Mouse (Mus musculus): Measurements from ENCODE around the gene Zyg11b. TPM values are rescaled to one million over a fixed set of nuclear protein-coding genes. Genes with fewer than 3 reads are reported as not detected.

Zyg11b gene
- polyA plus RNA-seq, 1 experiment from 2014 or later = 4.3 TPM

GRCm38 (mm10) chr4:108336765-108337164 lies 35.9 kb upstream of the Zyg11b start:
- no peak for TF ChIP-seq CTCF (IDR thresholded peaks at IDR 0.05; ENCODE audit: low read depth)
- TF ChIP-seq EP300 (optimal IDR thresholded peaks at IDR 0.05) = no peak
- no peaks in the 10 kb centered on the region; the same call in 1 of the 2 replicates for H3K36me3 ChIP-seq (ENCODE audit: control insufficient read depth, insufficient read depth, low read length)
- no peak for ATAC-seq (ENCODE audit: low FRiP score, low TSS enrichment)
- no peak overlapping the region for H3K4me3 ChIP-seq (ENCODE audit: low read depth, low read length)
- H3K27ac ChIP-seq (replicated peaks) = no peak overlapping the region
- H3K4me1 ChIP-seq (replicated peaks; ENCODE audit: control insufficient read depth, insufficient read depth) = no peaks in the 10 kb centered on the region
- WGBS = 67% methylated on average over 2 of the region's 2 CpGs
- no peak overlapping the region for H3K4me2 ChIP-seq (replicated peaks; ENCODE audit: low read depth)
- DNase-seq (ENCODE audit: low spot score) = no peak
- no peak overlapping the region for H3K9ac ChIP-seq (ENCODE audit: low read length)
- H3K9me3 ChIP-seq (ENCODE audit: control insufficient read depth, low read length) = no peaks in the 10 kb centered on the region
- H3K27me3 ChIP-seq (ENCODE audit: control insufficient read depth, insufficient read depth, low read length) = no peaks in the 10 kb centered on the region

DNA sequence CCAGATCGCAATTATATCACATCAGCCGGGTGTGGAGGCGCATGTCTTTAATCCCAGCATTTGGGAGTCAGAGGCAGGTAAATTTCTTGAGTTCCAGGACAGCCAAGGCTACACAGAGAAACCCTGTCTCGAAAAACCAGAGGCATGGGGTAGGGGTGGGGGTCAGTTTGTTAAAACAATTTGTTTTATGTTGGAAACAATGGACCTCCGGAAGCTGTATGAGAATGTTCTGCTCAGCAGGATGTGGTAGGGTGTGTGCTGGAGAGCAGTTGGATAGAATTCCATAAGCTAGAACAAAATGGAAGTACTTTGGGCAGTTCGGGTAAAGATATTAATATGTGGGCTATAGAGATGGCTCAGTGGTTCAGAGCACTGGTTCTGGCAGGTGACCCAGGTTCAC lies 34.5 kb upstream of the Zyg11b start:
- 85% methylated on average over 6 of the region's 6 CpGs for WGBS
- H3K4me2 ChIP-seq (replicated peaks; ENCODE audit: low read depth) = no peak overlapping the region
- no peaks in the 10 kb centered on the region for H3K27me3 ChIP-seq (ENCODE audit: control insufficient read depth, insufficient read depth, low read length)
- H3K36me3 ChIP-seq (ENCODE audit: control insufficient read depth, insufficient read depth, low read length) = no peaks in the 10 kb centered on the region; the same call in 1 of the 2 replicates
- no peak overlapping the region for H3K4me3 ChIP-seq (ENCODE audit: low read depth, low read length)
- TF ChIP-seq EP300 (optimal IDR thresholded peaks at IDR 0.05) = no peak
- no peak for TF ChIP-seq CTCF (IDR thresholded peaks at IDR 0.05; ENCODE audit: low read depth)
- no peak for DNase-seq (ENCODE audit: low spot score)
- no peaks in the 10 kb centered on the region for H3K9me3 ChIP-seq (ENCODE audit: control insufficient read depth, low read length)
- ATAC-seq (ENCODE audit: low FRiP score, low TSS enrichment) = no peak
- no peak overlapping the region for H3K27ac ChIP-seq (replicated peaks)
- no peak overlapping the region for H3K9ac ChIP-seq (ENCODE audit: low read length)
- H3K4me1 ChIP-seq (replicated peaks; ENCODE audit: control insufficient read depth, insufficient read depth) = no peaks in the 10 kb centered on the region

DNA sequence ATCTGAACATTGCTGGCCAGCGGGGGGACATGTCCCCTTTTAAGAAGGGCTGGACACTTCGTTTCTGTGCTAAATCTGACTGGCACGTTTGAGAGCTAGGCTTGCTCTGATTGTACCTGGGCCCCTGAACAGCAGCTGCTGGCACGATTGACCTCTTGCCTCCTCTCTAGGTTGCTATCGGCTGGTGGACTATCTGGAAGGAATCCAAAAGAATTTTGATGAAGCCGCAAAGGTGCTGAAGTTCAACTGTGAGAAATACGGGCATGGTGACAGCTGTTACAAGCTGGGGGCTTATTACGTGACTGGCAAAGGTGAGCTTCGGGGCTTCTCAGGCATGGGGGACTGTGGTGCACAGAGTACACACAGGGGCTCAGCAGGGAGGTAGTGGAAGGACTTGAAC lies 31.1 kb upstream of the Zyg11b start:
- 72% methylated on average over 9 of the region's 9 CpGs for WGBS

DNA sequence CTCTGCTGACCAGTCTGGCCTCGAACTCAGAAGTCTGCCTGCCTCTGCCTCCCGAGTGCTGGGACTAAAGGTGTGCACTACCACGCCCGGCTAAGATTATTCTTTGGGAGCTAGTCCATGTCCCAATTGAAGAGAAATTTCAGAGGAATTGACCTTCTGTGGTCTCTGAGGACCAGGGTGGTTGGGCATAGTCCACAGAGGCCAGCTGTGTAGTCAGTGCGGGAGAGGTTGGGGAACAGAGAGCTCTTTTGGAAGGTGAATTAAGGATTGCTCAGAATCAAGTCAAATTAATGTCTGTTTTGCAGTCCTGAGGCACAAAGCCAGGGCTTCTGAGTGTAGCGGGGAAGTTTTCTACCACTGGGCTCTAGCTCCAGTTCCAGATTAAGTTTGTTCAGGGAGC lies 28.9 kb upstream of the Zyg11b start:
- Histone ChIP-seq H3K27ac (replicated peaks) (no peak overlapping the region), H3K36me3 (ENCODE audit: control insufficient read depth, insufficient read depth, low read length) (no peaks in the 10 kb centered on the region), H3K4me1 (replicated peaks; ENCODE audit: control insufficient read depth, insufficient read depth) (0 out of 2 replicates have a peak, but pooled peaks cover 2% of the 10 kb centered on the region), H3K4me3 (ENCODE audit: low read depth, low read length) (no peak overlapping the region), H3K9ac (ENCODE audit: low read length) (no peak overlapping the region), H3K4me2 (replicated peaks; ENCODE audit: low read depth) (no peak overlapping the region), H3K27me3 (ENCODE audit: control insufficient read depth, insufficient read depth, low read length) (no peaks in the 10 kb centered on the region), H3K9me3 (ENCODE audit: control insufficient read depth, low read length) (no peaks in the 10 kb centered on the region)
- TF ChIP-seq EP300 (optimal IDR thresholded peaks at IDR 0.05) (no peak), CTCF (IDR thresholded peaks at IDR 0.05; ENCODE audit: low read depth) (no peak)
- WGBS = 91% methylated on average over 6 of the region's 6 CpGs
- ATAC-seq (ENCODE audit: low FRiP score, low TSS enrichment) = no peak
- no peak for DNase-seq (ENCODE audit: low spot score)

More for the DNA sequence above, 31.1 kb upstream of the Zyg11b start:
- ATAC-seq (ENCODE audit: low FRiP score, low TSS enrichment) = no peak
- TF ChIP-seq CTCF (IDR thresholded peaks at IDR 0.05; ENCODE audit: low read depth) = no peak
- TF ChIP-seq EP300 (optimal IDR thresholded peaks at IDR 0.05) = no peak
- H3K4me2 ChIP-seq (replicated peaks; ENCODE audit: low read depth) = no peak overlapping the region
- H3K27me3 ChIP-seq (ENCODE audit: control insufficient read depth, insufficient read depth, low read length) = no peaks in the 10 kb centered on the region
- no peak for DNase-seq (ENCODE audit: low spot score)
- 0 out of 2 replicates have a peak overlapping the region, but pooled peaks have one; percentile 24 for H3K27ac ChIP-seq (replicated peaks)
- H3K4me1 ChIP-seq (replicated peaks; ENCODE audit: control insufficient read depth, insufficient read depth) = 0 out of 2 replicates have a peak, but pooled peaks cover 1% of the 10 kb centered on the region
- no peaks in the 10 kb centered on the region for H3K36me3 ChIP-seq (ENCODE audit: control insufficient read depth, insufficient read depth, low read length)
- H3K9me3 ChIP-seq (ENCODE audit: control insufficient read depth, low read length) = no peaks in the 10 kb centered on the region
- no peak overlapping the region for H3K4me3 ChIP-seq (ENCODE audit: low read depth, low read length)
- no peak overlapping the region for H3K9ac ChIP-seq (ENCODE audit: low read length)

DNA sequence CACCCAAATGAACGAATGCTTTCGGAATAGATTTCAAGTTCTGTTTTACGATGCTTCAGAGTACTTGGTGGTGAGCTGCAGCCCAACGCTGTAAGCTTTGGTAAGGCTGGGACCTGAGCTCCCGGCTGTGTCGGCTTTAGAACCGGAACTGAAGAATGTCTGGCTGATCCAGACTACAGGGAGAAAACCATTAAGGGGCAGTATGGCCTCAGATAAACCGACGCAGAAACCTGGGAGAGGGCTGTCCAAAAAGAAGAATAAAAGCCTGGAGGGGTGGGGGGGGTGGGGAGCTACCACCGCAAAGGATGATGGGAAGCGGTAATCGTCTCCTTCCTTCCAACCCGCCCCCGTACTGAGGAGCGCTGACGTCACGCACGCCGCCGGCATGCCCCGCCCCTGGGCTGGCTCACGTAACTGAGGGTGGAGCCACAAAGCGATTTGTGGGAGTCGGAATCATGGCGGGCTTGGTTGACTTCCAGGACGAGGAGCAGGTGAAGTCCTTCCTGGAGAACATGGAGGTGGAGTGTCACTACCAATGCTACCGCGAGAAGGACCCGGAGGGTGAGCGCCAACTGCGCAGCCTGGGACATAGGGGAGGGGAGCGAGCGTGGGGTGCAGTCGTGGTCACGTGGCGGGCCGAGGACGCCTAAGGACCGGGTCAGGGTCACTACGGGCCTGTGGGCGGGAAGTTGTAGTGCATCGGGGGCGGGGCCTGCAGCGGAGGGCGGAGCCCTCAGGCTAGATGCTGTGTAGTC lies 27.0 kb upstream of the Zyg11b start, which contains the start of gene Coa7:
Gene Coa7, plus strand, starts transcription at position 411 of the 755 bp plus-strand sequence.
- Histone ChIP-seq H3K27me3 (ENCODE audit: control insufficient read depth, insufficient read depth, low read length) (no peaks in the 10 kb centered on the region), H3K9ac (ENCODE audit: low read length) (peak within 1 kb of the TSS; percentile 68), H3K4me1 (replicated peaks; ENCODE audit: control insufficient read depth, insufficient read depth) (0 out of 2 replicates have a peak, but pooled peaks cover 2% of the 10 kb centered on the region), H3K36me3 (ENCODE audit: control insufficient read depth, insufficient read depth, low read length) (no peaks in the 10 kb centered on the region), H3K4me3 (ENCODE audit: low read depth, low read length) (peak within 1 kb of the TSS; percentile 67), H3K4me2 (replicated peaks; ENCODE audit: low read depth) (peak within 1 kb of the TSS; percentile 60), H3K9me3 (ENCODE audit: control insufficient read depth, low read length) (no peaks in the 10 kb centered on the region), H3K27ac (replicated peaks) (peak within 1 kb of the TSS; percentile 90)
- WGBS = under 1% methylated on average over 44 of the region's 45 CpGs
- ATAC-seq (ENCODE audit: low FRiP score, low TSS enrichment) (peak; percentile 94), DNase-seq (ENCODE audit: low spot score) (peak; percentile 99)
- TF ChIP-seq EP300 (optimal IDR thresholded peaks at IDR 0.05) = no peak
- 0 out of 2 replicates have a peak, but pooled peaks have one; percentile 6 for TF ChIP-seq CTCF (IDR thresholded peaks at IDR 0.05; ENCODE audit: low read depth)

GRCm38 (mm10) chr4:108327071-108327579 lies 26.2 kb upstream of the Zyg11b start:
- 35% methylated on average over 6 of the region's 6 CpGs for WGBS
- H3K27me3 ChIP-seq (ENCODE audit: control insufficient read depth, insufficient read depth, low read length) = no peaks in the 10 kb centered on the region
- H3K9ac ChIP-seq (ENCODE audit: low read length) = peak overlapping the region; percentile 68; the same call in 1 of the 2 replicates
- no peak for TF ChIP-seq EP300 (optimal IDR thresholded peaks at IDR 0.05)
- peak; percentile 71 for TF ChIP-seq CTCF (IDR thresholded peaks at IDR 0.05; ENCODE audit: low read depth)
- H3K9me3 ChIP-seq (ENCODE audit: control insufficient read depth, low read length) = no peaks in the 10 kb centered on the region
- H3K4me1 ChIP-seq (replicated peaks; ENCODE audit: control insufficient read depth, insufficient read depth) = 0 out of 2 replicates have a peak, but pooled peaks cover 2% of the 10 kb centered on the region
- H3K4me3 ChIP-seq (ENCODE audit: low read depth, low read length) = peak overlapping the region; percentile 67
- ATAC-seq (ENCODE audit: low FRiP score, low TSS enrichment) (peak; percentile 4; the same call in 1 of the 2 replicates), DNase-seq (ENCODE audit: low spot score) (no peak)
- peak overlapping the region; percentile 90 for H3K27ac ChIP-seq (replicated peaks)
- peak overlapping the region; percentile 60 for H3K4me2 ChIP-seq (replicated peaks; ENCODE audit: low read depth)
- H3K36me3 ChIP-seq (ENCODE audit: control insufficient read depth, insufficient read depth, low read length) = no peaks in the 10 kb centered on the region
